Mouse (Mus musculus) adrenal gland, postnatal 4 days (tissue): ENCODE measurements around the gene Ltbp1. TPM values are rescaled to one million over a fixed set of nuclear protein-coding genes. Genes with fewer than 3 reads are reported as not detected.

Experiments
- DNase-seq, 2 experiments: peaks; one replicate each; pipeline ENCODE4 v3.0.0; 2021 to 2022; ENCODE audit warnings: low spot score in 2 of 2, mixed read lengths in 2 of 2
- total RNA-seq, 2 experiments: library from RNA; stranded (reverse); gene quantifications; 2 replicates each; pipeline ENCODE4 v1.2.3; 2021

Ltbp1 gene
- total RNA-seq, 2 experiments from 2014 or later: 26.8 to 39.2 TPM

DNA sequence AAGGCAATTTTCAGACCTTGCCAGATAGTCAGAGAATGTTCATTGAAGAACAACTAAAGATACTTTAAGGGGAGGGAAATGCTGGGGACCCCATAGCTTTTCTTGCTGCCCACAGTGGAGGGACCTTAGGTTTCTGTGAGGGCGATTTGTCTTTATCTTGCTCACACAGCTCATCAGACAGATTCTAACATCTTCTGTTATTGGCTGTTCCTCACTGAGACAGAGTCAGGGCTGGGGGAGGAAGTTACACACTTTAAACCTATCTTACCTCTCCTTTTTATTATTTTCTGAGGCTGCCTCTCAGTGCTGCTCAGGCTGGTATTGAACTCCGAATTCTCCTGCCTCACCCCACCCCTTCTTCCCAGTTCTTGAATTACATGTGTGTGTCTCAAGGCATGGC lies 5.3 kb upstream of the Ltbp1 start:
- DNase-seq: no peak

DNA sequence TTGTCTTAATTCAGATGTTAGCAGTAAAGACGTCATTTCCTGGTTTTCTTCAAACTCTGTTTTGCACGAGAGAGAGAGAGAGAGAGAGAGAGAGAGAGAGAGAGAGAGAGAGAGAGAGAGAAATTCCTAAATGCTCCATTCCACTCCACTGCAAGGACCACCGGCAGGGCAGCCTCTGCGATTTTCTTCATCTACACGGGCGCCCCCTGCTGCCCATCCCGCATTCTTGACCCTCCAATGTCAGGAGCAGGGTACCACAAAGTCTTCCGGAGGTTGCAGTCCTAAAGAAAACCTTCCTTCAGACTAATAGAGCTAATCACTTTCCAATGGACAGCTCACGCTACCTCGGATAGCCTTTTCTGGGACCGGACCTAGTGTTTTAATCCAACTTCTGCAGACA lies 548 bp upstream of the Ltbp1 start:
- peak; percentile 51 to 55 for DNase-seq

DNA sequence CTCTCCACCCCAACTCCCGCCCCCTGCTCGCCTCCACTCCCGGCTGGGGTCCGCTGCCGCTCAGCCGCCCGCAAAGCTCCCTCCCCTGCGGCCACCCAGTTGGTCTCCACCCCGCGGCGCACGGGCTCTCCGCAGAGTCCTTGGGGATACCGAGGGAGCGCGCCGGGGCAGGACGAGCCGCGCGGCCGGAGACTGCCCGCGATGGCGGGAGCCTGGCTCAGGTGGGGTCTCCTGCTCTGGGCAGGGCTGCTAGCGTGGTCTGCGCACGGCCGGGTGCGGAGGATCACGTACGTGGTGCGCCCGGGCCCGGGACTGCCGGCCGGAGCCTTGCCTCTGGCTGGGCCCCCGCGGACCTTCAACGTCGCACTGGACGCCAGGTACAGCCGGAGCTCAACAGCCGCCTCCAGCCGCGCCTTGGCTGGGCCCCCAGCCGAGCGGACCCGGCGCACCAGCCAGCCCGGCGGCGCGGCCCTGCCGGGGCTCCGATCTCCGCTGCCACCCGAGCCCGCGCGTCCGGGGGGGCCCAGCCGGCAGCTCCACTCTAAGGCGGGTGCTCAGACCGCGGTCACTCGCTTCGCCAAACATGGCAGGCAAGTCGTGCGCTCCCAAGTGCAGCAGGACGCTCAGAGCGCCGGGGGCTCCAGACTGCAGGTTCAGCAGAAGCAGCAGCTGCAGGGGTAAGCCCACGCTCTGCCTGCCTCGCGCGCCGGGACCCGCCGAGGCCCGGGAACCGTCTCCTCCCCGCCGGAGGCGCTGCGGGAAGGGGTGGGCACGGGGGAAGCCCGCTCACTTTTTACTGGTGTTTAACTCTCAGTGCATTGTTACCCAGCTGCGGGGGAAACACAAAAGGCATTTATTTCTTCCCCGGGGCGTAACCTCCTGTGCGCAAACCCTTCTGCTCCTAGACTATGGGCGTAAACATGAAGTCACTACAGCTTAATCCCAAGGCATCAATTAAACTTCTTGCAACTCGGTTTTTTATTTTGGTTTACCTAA lies 615 bp downstream of the Ltbp1 start:
- DNase-seq: peak in 1 of 2 experiments; percentile 27

DNA sequence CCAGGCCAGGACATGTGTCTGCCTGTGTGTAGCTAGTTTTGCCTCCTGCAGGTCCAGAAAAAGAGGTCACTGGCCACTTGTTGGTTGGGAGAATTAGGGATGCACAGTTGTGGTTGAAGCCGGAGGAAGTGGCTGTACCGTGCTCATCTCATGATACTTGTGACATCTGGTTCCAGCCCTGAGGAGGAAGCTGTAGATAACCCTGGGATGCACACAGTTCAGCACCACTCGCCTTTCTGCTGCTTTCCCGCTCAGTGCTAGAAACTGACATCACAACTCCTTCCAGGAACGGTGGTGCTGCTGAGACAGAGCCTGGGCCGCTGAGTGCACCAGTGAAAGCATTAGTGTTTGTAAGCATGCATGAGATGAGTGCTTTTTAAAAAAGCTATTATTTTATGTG lies 5.6 kb downstream of the Ltbp1 start:
- DNase-seq: no peak

DNA sequence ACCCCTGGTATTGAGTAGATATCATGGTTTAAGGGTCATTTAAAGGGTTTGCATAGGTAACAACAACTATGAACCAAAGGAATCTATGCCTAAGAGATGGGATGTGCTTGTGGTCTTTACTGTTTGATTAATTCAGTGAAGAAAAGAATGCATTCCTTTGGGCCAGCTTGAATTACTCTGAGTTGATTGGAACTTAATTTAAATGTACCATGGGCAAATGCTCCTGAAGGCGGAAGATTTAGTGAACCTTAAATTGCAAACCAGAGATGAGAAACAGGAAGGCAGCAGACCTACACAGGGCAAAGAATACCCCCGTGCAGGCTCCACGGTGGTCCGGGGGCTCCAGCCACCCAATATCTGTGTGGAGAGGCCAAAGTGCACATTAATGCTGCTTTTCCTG lies 7.8 kb downstream of the Ltbp1 start:
- DNase-seq: no peak

DNA sequence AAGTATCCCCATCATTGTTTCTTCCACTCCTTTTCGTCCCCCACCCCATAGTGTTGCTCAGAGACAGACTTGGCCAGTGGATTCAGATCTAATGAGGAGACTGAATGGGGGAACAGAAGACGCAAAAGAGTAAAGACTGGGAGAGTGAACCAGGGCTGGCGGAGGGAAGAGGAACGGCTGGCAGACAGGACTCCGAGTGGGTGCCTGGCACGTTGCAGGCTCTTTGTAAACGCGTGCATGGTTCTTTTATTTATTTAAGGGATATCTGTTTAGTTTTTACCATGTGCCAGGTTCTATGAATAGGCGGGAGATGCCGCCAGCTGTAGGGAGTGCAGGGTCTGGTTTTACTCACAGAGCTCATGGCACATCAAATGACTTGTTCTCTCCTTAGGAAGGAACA lies 8.5 kb downstream of the Ltbp1 start:
- DNase-seq: no peak

DNA sequence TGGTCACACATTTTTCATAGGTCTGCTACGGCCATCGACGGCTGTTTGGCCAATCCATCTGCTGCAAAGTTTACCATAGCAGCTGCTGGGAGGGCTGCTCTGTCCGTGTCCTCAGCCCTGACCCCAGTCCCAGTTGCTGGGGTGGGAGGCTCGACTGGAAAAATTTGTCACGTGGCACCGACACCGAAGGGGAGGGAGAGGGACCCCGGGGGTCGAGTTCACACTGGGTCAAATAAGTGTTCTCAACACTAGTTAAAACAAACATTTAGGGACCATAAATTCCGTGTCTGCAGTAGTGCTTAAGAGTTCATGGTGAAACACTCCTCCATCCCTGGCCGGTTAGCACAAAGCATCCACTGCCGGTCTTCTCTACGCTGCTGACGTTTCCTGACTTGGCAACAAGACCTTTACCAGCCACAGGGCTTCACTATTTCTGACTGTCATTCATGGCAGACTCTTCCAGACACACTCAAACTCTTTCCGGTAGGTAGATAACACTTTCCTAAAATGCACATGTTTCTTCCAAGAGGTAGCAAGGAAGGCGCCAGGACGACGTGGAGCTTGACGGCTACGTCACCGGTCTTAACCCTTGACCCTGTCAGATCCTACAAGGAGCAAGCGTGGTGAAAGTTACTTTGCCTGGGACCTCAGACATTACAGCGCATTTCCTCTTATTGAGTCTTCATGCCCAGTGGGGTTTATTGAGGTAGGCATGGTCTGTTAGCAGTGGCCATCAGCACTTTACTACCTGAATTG lies 9.4 kb downstream of the Ltbp1 start:
- DNase-seq: no peak

DNA sequence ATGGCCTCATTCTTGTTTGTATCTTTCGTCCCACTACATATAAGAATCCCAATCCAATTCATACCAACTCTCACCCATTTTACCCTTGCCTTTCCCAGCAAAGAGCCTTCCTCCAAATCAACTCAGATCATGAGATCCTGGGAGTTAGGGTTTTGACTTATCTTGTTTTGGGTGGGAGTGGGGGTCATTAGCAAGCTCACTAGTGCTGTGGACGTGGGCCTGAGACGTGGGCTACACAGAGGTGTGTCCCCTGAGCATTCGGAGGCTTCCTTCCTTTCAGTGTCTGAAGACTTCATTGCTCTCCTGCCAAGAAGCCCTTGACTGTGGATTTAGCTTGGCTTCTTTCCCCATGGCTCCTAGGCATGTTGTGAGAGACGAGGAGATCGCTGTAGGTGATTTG lies 10.2 kb downstream of the Ltbp1 start:
- no peak for DNase-seq

DNA sequence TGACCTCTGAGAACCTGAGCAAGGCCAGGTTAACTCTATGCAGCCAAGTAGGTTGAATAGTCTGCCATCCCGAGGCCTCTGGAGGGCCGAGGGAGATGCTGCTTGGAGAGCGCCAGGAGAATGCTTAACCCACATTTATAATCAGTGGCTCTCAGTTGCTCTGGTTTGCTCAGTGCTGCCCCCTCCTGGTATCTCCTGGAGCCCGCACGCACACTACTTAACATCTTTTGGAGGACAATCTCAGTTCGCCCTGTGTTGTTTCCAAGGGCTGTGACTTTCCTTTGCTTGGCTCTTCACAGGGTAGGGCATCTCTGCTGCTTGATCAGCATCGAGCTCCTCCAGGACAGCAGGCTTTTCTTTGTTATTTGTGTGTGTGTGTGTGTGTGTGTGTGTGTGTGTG lies 12.1 kb downstream of the Ltbp1 start:
- DNase-seq: no peak

DNA sequence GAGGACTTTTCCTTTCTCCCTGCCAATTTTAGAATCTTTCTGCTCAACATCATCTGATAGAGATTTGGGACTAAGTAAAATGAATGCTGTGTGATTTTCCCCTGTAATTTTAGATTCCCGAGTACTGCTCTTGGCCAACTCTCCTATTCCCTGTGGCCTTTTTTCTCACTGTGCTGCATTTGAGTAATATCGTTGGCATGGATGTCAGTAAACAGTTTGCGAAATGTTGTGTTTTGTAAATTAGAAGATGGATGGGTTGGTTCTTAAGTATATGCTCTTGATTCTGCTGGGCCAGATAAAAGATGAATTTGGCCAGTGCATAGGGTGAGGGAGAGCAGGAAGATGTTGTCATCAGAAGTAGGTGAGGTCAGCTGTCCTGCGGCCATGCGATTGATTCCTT lies 12.8 kb downstream of the Ltbp1 start:
- no peak for DNase-seq

DNA sequence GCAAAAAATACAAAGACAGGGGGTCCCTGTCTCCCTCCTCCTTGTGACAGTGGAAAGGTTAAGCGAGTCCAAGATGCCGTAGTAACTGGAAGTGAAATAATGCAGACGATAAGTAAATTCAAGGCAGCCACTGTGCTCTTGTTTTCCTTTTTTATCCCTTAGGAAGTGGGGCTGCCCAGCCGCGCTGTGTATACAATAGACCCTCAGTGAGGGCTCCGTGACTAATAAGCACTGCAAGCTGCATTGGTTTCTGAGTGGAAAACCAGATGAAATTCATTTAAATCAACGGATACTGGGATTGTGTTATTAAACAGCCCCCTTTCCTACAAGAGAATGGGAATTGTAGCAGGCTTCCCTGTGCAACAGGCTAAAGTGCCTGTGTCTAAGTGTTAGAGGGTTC lies 14.7 kb downstream of the Ltbp1 start:
- no peak for DNase-seq

DNA sequence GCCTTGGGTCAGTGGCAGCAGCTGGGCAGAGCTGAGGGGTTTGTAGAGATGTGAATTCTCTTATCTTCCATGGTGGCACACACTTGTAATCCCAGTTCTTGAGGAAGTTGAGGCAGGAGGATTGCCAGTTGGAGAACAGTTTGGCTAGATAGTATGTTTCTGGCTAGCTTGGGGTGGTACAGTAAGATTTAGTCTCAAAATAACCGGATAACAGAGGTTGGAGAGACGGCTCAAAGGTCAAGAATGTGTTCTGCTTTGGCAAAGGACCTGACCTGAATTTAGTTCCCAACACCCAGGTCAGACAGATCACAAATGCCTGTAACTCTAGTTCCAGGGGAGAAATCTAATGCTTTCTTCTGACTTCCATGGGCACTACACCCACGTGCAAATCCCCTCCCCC lies 15.3 kb downstream of the Ltbp1 start:
- DNase-seq: no peak

DNA sequence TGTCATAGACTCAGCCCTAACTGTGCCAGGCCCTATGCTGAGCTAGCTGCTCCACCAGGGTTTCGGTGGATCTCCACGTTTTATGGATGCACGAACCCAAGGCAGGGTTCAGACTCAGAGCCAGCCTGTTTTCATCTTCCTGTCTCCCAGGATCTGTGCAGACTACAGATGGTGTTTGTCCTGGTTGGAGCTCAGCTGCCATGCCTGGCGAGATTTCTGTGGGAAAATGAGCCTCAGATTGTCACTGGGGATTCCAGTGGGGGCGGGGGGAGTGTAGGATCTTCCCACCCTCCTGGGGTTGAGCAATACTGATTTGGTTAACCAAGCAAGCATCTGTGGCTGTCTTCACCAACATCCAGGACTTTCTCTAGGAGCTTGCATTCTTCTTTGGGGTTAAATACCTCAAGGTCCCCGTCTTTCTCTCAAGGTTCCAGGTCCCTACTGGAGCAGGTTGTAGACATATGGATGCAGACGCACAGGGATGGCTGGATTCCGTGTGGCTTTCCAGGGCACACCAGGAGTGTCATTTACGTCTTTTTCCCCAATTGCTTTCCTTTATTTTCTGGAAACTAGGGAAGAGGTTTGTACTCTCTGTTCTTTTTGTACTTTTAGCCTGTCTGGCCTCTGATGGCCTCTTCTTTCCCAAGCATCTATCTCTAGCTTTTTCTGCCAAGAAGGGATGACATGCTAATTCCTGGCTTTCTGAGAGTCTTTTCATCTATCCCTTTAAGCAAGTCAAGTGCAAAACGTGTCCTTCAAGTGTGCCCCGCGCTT lies 22.2 kb downstream of the Ltbp1 start:
- DNase-seq: no peak

DNA sequence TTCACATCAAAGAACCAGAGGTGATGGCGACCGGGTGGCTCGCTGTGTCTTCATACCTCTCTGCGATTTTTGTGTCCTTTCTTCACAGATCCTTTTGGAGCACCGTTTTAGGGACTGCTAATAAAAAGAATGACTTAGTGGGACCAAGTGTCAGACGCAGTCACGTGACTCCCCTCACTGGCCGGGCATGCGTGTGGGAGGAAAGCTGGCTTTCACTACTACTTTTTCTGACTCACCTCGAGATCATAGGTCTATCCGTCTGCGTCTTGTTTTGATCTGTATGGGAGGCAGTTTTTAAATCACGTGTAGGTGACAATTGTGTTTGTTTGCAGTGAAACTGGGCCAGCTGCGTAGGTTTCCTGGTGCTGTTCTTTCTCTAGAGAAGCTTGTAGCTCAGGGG lies 28.0 kb downstream of the Ltbp1 start:
- DNase-seq: no peak

DNA sequence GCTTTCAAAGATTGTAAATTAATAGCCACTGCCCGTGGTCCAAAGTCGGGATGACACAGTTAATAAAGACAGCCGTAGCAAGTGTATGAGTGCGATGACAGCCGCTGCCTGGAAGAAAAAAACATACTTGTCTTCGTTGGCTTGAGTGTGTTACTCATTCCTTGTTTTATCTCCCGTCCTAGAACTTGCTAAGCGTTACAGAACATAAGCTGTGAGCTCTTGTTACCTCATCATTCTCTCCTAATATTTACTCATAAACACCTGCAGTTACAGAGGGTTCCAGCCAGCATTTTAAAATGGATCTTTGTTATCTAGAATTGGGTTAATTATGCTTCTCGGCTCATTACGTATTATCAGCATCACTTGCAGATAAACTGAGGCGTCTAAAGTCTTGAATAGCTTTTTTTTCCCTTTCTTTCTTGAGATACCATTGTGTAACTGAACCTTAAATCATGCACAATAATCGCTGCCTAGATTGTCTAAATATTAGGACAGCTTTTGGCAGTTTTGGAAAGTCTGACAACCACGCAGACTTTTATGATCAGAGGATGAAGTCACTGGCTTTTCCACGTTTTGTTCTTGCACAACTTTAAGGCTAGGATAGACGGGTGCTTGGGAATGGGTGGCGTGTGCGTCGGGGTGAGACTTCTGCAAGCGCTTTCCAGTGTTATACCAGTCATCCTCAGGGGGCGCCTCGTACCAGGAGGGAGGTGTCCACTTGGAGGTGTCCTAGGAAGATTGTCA lies 28.7 kb downstream of the Ltbp1 start:
- no peak for DNase-seq

DNA sequence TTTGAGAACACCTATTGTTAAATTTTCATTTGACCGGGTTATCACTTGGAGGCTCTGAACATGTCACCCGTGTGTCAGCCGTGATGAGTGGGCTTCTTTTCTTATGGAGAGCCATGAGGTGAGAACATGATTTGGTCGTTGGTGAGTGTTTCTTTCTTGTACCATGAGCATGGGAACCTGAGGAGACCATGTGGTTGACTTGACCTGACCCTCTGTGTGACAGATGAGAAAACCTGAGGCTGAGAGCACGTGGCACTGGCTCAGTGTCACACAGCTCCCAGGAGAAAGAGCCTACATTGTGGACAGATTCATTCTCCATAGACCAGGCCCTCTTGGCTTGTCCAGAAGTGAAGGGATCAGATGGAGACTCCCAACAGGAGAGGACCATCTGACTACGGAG lies 31.5 kb downstream of the Ltbp1 start:
- DNase-seq: no peak

DNA sequence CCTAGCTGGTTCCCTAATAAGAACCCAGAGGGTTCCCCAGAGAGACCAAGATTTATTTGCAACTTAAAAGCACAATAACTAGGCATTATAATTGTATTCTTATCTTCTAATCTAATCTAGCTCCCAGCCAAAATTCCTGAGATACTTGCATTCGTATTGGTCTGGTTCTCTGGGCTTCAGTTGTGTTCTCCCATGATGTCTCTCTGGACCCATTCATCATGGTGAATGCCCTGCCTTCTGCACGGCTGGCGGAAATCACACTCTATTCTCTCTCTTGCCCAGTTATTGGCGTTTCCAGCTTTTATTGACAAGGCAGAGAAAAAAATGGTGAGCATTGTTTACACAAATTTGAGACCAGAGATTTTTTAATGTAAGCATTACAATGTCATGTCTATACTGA lies 33.6 kb downstream of the Ltbp1 start:
- DNase-seq: no peak

DNA sequence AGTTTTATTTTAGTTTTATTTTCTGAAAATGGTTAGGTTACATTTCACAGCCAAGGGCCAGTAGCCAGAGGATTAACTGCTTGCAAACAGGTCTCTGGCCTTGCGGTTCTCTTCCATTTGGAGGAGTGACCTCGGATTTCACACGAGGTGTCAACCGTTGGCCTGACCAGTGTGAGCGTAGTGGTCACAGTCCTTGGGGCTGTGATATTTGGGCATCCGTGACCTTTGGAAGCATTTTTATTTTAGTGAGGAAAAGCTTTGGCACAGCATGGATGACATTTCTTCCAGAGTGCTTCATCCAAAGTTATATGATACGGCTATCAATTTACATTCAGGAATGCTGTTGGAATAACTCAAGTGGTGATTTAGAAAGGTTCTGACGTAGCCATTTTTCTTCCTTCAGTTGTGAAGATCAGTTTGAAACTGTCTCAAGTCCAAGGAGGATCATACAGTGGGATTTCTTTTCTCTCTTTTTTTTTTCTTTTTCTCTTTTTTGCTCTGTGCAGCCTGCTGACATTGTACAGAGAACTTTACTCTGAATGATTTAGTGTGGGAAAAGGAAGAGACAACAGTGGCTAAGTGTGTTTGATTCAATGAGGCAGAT lies 44.1 kb downstream of the Ltbp1 start:
- DNase-seq: no peak

DNA sequence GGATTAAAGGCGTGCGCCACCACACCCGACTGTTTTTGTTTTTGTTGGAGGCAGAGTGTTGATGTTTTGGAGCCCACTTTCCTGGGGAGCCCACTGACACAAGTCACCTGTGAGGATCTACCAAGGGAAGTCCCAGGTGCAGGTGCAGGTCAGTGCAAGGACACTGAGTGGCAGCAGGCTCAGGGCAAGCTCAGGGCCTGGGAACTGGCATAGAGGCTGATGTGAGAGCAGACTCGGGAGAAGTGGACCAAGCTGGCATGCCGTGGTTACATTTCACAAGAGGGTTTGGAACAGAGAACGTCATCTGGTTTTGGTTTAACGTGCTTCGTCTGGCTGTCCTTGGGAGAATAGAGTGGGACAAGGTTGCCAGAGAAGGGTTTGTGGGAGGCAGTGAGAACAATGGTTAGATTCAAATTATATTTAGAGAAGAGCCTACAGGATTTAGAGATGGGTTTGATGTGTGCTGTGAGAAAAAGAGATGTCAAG lies 46.1 kb downstream of the Ltbp1 start:
- no peak for DNase-seq

DNA sequence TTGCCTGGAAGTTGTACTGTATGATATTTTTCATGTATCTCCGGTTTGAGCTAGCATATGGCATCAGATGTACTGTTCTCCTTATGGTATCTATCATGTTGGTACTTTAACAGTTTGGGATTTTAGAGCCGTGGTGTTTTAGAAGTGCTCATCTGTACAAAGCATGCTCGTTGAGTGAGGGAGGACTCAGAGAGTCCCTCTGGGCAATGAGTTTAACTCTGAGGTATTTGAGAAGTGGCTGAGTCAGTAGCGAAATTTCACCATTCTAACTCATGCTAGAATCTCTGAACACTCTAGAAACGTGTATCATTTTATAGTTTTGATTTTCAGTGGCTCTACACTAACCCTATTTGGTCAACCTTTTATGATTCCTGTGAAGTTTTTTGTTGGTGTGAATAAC lies 49.9 kb downstream of the Ltbp1 start:
- DNase-seq: no peak
